Mouse (Mus musculus) right cerebral cortex, postnatal 36 days (tissue): ENCODE data around the gene Ppm1m.

ENCODE experiments used
- DNase-seq, 2 experiments: peaks; one replicate each; pipeline ENCODE4 v3.0.0; 2022; ENCODE audit warnings: low spot score in 2 of 2, mixed read lengths in 1 of 2

Ppm1m gene

GRCm38 (mm10) chr9:106158037-106158491, 41.5 kb downstream of the Ppm1m start, which contains the start of gene Glyctk:
Gene Glyctk (minus strand): TSS chr9:106158138.
- DNase-seq: no peak

- no peak for DNase-seq
Observed at GRCm38 (mm10) chr9:106157623-106157925, 42.0 kb downstream of the Ppm1m start.

DNA sequence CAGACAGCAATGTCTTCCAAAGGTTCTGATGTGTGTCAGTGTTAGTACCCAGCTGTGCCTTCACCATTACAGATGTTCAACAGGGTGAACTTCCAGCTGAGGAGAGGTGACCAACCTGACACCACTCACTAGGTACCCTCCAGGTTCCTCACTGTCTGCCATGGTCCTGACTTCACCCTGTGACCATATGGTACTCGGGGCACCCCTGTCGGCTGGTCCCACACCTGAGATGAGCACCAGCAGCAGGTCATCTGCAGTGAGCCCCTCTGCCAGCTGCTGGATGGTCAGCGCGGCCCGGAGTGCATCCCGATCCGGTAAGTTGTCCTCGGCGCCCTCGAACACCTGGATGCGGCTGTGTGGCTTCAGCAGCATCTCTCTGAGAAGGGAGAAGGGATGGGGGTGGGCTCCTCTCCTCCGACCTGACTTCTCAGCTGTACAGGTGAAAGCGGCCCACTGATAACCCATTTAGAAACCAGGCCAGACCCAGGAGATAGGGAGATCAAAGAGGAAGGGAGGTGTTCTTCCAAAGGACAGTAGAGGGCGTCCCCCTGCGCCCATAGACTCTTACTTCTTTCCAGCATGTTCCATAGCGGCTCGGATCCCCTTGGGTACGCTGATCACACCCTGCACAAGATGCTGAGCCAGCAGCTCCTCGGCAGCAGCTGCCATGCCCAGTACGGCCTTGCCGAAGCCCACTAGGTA, 42.5 kb downstream of the Ppm1m start:
- no peak for DNase-seq

DNA sequence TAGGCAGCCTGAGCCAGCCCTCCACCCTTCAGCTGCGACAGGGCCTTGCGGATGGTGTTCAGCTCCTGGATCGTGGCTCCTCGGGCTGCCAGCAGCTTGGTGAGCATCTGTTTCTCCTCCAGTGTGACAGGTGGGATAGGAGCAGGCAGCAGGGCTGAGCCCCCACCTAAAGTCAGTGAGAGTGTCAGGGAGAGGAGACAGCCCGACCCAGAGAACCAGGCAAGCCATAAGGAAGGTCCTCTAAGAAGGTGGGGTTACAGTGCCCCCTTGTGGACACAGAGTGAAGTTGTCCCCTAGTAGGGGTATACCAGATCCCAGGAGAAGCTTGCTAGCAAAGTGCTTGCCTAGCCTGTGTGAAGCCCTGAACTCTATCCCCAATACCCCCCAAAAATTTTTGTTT, 43.1 kb downstream of the Ppm1m start:
- no peak for DNase-seq

- no peak for DNase-seq
Observed at GRCm38 (mm10) chr9:106154106-106154505, 45.4 kb downstream of the Ppm1m start.

GRCm38 (mm10) chr9:106149399-106149754, 50.2 kb downstream of the Ppm1m start:
- DNase-seq: no peak

DNA sequence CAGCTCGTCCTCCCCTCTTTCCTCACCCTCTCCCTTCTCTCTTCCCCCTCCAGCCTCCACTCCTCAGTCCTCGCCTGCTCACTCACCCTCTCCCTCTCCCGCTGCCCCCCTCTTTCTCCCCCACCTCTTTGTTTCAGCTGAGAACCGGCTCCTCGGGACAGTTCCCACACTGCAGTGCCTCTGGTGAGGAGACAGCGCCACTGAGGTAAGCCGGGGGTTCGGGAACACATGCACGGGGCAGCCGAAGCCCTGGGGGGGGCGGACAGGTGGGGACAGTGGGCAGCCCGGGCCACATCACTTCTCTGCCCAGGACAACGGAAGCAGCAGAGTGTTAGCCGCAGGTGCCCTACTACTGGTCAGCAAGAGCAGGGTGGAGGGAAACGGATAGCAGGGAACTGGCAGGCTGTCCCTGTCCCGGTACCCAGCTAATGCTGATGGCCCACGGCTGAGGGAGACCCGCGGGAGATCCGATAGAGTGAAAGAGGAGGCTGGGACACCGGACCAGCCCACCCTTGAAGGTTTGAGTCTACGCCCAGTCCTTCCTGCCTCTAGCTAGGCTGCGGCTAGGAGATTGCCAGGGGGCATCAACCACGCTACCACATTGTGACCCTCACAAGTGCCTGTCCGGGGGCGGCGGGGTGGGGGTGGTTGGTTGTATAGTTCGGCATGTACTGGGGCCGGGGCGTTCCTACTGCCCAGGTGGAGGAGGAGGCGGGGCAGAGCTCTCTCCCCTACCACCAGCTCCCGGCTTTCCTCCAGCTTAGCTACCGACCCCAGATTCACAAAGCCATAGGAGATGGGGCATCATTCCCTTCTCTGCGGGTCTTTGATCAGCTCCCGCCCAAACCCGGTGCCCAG, 50.8 kb downstream of the Ppm1m start:
- no peak for DNase-seq

GRCm38 (mm10) chr9:106147851-106148431, 51.6 kb downstream of the Ppm1m start:
- DNase-seq: no peak

- DNase-seq: no peak
Observed at GRCm38 (mm10) chr9:106147281-106147680, 52.3 kb downstream of the Ppm1m start.

GRCm38 (mm10) chr9:106145582-106145981, 54.0 kb downstream of the Ppm1m start:
- DNase-seq: no peak
